Mouse (Mus musculus): ENCODE measurements around the gene Exoc3l2.

The Exoc3l2 gene

DNA sequence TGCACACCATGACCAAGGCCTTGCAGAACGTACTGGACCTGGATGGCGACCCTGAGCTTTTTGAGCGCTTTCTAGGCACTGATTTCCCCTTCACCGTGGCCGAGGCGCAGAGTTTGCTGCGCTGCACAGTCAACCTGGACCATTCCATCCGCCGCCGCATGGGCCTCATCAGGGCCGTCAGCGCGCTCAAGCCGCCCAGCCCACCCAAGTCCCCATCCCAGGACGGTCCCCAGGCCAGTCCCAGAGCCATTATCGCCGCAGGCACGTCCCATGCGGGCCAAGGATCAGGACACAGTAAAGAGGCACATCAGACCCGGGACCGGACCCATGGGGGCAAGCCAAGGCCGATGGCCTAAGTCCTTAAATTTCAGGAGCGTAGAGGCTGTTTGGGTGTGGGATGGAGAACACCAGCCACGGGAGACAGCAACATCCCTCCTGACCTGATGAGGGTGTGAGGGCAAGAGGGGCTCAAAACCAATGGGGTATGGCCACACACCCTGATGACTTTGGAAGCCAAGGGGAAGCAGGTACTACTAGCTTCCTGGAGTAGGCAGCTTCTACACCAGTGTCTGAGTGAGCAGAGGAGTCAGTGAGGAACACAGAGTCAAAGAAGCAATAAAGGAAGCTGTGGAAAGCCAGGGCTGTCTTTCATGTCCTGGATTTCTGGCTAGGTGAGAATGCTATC lies 61.4 kb downstream of the Exoc3l2 start:
- no peak for DNase-seq

DNA sequence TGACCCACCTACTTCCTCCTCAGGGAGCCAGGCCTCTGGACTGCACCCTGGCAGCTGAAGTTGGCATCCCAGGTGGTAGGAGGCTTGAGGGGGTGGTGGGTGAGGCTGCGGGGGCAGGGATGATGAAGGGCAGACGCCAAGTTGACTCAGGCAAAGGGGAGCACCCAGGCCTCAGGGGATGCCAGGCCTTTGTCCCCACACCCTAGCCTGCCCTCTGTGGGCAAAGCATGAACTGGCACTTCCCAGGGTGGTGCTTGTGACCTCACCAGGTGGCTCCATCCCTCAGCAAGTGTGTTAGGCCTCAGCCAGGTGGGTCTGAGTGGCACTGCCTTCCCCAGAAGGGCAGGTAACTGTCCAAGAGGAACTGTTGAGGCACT lies 62.0 kb downstream of the Exoc3l2 start:
- no peak for DNase-seq

DNA sequence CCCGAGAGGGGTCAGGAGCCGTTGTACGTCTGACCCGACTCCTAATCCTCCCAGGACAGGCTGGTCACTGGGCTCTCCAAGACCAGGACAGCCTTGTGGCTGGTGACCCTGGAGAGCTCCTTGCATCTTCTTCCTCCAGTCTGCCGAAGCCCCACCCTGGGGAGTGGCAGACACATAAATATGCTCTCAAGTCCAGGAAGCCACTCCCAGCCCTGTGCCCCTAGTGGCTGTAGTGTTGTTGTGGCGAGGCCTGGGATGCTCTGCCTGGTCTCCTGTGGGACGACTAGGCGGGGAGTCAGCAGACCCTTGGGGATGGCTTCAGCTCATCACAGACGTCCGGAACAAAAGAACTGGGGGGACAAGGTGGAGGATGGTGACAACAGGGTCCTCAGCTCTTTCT lies 67.9 kb downstream of the Exoc3l2 start:
- no peak for DNase-seq

DNA sequence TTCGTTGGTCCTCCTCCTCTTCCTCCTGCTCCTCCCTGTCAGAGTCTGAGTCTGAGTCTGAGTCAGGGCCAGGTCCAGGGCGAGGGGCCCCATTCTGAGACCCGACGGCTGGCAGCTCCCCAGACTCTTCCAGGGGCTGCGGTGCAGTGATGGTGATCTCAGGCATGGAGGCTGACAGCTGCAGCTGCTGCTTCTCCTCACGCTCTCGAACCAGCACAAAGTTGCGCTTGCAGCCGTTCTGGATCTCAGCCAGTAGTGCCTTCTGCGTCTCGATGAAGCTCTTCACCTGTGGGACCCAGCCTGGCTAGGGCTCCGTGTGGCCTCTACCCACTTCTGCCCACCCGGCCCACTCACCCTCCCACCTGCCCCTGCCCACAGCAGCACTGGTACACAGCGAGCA lies 69.1 kb downstream of the Exoc3l2 start:
- no peak for DNase-seq

DNA sequence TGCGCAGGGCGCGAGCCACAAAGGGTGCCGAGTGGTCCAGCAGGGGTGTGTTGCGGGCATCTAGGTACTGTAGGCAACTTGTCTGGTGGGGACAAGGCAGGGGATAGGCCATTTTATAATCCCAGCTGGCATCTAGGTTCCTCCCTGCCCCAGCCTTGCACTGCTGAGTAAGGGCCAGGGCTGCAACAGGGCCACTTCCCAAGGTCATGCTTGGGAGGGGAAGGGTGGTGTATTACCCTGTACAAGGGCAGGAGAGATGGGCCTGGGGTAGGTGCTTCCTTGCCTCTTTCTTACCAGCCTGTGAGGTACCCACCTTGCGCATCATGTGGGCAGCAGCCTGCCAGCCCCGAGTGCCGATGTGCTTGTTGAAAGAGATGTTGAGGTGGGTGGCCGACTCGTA lies 71.5 kb downstream of the Exoc3l2 start:
- DNase-seq, result no peak

DNA sequence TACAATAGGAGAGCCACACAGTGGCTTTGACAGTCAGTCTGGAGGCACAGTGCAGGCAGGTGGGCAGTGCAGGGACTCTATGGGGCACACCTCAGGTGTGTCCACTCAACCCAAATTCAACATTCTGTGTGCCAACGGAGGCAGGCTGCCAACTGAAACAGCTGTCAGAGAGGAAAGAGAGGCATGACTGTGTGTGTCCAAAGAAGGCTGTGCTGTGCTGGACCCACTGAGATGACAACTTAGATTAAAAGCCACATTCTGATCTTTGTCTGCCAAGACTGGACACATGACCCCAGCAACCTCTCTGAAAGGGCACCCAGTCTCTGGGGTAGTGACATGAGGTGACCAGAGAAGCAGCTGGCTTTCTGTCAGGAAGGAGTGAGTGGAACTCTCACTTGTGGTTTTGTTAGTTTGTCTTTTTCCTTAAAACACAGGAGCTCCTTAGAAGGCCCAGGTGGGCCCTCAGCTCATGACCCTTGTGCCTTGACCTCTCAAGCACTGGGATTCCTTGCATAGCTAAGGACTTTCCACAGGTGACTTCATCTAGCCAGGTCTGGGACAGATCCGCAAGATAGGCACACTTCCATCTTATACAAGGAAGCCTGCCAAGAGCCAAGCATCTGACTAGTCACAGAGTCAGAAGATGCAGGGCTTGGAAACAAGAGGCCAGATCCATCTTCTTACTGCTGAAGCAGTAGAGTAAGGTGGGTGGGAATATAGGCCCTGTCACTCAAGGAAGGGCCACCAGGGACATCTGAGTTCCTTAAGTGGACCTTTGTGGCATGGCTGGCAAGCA lies 77.8 kb downstream of the Exoc3l2 start:
- DNase-seq, result no peak

DNA sequence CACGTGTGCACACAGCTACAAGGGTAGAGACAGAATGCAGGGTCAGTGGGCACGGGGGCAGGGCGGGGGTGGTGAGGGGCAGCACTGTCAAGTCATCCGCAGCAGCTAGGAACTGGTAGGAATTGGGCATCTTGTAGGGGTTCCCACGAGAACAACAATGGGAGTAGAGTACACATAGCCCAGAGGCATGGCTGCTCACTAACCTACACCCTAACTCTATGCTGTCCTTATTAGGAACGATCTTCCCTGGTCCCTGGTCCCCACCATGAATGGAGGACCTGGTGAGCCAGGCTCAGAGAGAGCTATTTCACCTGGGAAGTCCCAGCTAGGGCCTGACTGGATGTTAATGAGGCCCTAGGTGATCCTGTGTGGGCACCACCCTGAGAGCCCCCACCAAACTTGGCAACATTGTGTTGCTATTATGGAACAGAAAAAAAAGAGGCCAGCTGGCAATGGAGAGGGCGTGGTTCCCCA lies 78.6 kb downstream of the Exoc3l2 start:
- DNase-seq, result no peak

DNA sequence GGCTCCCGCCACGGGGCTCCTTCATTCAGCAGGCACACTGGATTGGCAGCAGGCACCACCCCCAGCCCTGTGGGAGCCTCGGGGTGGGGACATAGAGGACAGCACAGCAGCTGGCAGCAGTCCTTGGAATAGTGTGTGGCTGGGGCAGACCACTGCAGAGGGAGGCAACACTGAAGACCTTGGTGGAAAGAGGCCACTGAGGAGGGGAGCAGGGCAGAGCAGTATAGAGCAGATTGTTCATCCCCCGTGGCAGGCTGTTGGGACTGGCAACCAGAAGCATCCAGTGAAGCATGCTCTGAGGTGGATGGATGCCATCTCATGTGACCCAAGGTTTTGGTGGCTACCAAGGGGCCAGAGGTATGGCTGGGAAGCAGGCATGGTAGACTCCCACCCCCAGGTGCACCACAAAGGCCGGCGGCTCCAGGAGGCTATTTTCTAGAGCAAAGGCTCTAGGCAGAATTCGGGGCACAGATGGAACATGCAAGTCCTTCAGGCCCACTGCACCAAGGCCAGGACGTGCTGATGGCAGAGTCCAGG lies 79.1 kb downstream of the Exoc3l2 start:
- DNase-seq, result no peak

DNA sequence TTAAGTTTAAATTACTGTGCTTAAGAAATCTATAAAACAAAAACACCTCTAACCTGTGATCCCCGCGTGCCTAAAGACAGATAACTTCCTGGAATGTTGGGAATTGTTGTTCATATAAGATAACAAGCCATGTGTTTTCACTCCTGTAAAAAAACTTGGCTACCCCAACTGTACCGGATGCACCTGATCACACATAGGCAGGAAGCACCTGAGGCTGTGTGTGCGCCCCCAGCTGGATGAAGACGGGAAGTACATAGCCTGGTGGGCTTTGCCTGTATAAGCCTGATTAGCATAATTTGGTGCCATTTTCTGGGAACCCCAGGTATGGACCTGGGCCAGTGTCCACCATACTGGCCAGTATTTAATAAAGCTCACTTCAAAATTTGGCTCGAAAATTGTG lies 80.5 kb downstream of the Exoc3l2 start:
- peak; percentile 74 to 76 for DNase-seq

DNA sequence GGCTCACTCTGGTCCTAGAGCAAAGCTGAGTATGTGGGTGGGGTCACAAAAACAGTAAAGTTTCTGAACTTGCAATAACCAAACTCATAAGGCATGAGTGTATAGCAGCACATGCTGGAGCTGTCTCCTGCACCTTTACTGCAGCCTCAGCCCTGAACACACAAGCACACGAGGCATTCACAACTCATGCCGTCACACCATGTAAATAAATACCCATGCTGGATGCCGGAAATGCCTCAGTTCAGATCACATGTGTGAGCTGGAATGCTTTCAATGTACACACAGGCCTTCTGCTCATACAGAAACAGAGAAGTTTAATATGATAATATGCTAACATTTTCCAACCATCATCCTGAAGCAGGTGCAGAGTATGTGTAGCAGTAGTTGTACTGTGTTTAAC lies 82.9 kb downstream of the Exoc3l2 start:
- no peak for DNase-seq
